Mouse (Mus musculus) embryonic facial prominence, embryonic 15.5 days (tissue): ENCODE data around the gene Cdkl1. TPM values are rescaled to one million over a fixed set of nuclear protein-coding genes. Genes with fewer than 3 reads are reported as not detected.

Source experiments
- ATAC-seq: fragments of 200-750 bp; cut with Nextera tagmentation; 2 replicates; pipeline ENCODE4 v1.8.0; 2017; ENCODE audit warnings: low read depth, moderate TSS enrichment; ENCODE audit not compliant: insufficient number of reproducible peaks, low FRiP score, low TSS enrichment
- H3K27ac ChIP-seq: fragments of 300-500 bp; sonication (generic); replicated peaks from 2 replicates; pipeline ENCODE4 v1.5.1; 2015; ENCODE audit warnings: mild to moderate bottlenecking, inconsistent platforms
- H3K27me3 ChIP-seq: fragments of 300-500 bp; sonication (generic); 2 replicates; pipeline ENCODE4 v1.6.1; 2015; ENCODE audit warnings: inconsistent platforms
- H3K36me3 ChIP-seq: fragments of 300-500 bp; sonication (generic); 2 replicates; pipeline ENCODE4 v1.6.1; 2015; ENCODE audit warnings: mild to moderate bottlenecking, inconsistent platforms
- H3K4me1 ChIP-seq: fragments of 300-500 bp; sonication (generic); 2 replicates; pipeline ENCODE4 v1.6.1; 2015; ENCODE audit warnings: inconsistent platforms
- H3K4me2 ChIP-seq: fragments of 300-500 bp; sonication (generic); replicated peaks from 2 replicates; pipeline ENCODE4 v1.6.1; 2015; ENCODE audit warnings: mild to moderate bottlenecking, inconsistent platforms
- H3K4me3 ChIP-seq: fragments of 300-500 bp; sonication (generic); replicated peaks from 2 replicates; pipeline ENCODE4 v1.5.1; 2015; ENCODE audit warnings: mild to moderate bottlenecking, inconsistent platforms
- H3K9ac ChIP-seq: fragments of 300-500 bp; sonication (generic); 2 replicates; pipeline ENCODE4 v1.6.1; 2015; ENCODE audit warnings: inconsistent platforms
- H3K9me3 ChIP-seq: fragments of 300-500 bp; sonication (generic); replicated peaks from 2 replicates; pipeline ENCODE4 v1.6.1; 2016; ENCODE audit warnings: inconsistent platforms
- WGBS: fragments of 180-500 bp; shearing (Covaris S2); methylation state at CpG from one replicate; pipeline ENCODE4 v1.1.7; 2015; 5-methylcytosine and 5-hydroxymethylcytosine counted together
- polyA plus RNA-seq: library from polyadenylated mRNA; unstranded; fragments of >200 nt; fragmentation: Nextera tagmentation; extraction: Ambion mirVana; gene quantifications from 2 replicates; pipeline ENCODE4 v1.2.1, GENCODE M21; 2015

Gene Cdkl1
- polyA plus RNA-seq, 1 experiment from 2014 or later = 3.2 TPM

DNA sequence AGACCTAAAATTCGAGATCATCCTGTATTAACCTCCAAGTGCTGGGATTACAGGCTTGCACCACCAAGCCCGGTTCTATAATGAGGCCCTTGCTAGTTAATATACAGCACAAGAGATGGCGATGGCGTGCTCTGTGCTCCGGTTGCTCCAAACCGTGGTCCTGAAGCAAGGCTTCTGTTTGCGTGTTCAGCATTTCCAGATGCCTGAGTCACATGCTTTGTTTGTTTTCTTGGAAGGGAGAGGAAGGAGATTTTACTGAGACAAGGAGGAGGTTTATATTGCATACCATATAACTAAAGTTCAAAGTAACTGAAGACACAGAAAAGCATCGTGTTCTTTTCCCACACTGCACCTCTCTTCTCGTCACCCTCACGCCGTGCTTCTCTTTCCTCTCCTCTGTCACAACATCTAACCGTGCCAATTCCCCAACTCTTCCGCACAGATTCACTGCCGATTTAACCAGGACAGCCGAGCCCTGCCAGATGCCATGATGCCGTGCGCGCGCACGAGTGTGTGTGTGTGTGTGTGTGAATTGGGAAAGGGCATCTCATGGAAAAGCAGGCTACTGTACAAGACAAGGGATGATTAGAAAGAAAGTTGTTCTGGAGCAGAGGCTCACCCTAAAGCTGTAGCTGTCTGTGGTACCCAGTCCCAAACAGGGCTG, 30.2 kb downstream of the Cdkl1 start:
- peaks cover 32% of the 10 kb centered on the region for H3K4me1 ChIP-seq
- H3K4me3 ChIP-seq = no peak overlapping the region
- no peak overlapping the region for H3K9ac ChIP-seq
- no peak overlapping the region for H3K4me2 ChIP-seq
- 63% methylated on average over 20 of the region's 20 CpGs for WGBS
- no peaks in the 10 kb centered on the region for H3K9me3 ChIP-seq
- H3K27me3 ChIP-seq = no peaks in the 10 kb centered on the region
- no peak for ATAC-seq
- H3K36me3 ChIP-seq = no peaks in the 10 kb centered on the region
- H3K27ac ChIP-seq = peak overlapping the region; percentile 28; the same call in 1 of the 2 replicates

GRCm38 (mm10) chr12:69760014-69760413, 31.1 kb downstream of the Cdkl1 start:
- Histone ChIP-seq H3K9ac (no peak overlapping the region), H3K4me2 (no peak overlapping the region), H3K9me3 (no peaks in the 10 kb centered on the region), H3K4me1 (peaks cover 32% of the 10 kb centered on the region), H3K4me3 (no peak overlapping the region), H3K27me3 (no peaks in the 10 kb centered on the region), H3K27ac (peak overlapping the region; percentile 48), H3K36me3 (no peaks in the 10 kb centered on the region)
- no peak for ATAC-seq
- WGBS = 40% methylated on average over 6 of the region's 6 CpGs

DNA sequence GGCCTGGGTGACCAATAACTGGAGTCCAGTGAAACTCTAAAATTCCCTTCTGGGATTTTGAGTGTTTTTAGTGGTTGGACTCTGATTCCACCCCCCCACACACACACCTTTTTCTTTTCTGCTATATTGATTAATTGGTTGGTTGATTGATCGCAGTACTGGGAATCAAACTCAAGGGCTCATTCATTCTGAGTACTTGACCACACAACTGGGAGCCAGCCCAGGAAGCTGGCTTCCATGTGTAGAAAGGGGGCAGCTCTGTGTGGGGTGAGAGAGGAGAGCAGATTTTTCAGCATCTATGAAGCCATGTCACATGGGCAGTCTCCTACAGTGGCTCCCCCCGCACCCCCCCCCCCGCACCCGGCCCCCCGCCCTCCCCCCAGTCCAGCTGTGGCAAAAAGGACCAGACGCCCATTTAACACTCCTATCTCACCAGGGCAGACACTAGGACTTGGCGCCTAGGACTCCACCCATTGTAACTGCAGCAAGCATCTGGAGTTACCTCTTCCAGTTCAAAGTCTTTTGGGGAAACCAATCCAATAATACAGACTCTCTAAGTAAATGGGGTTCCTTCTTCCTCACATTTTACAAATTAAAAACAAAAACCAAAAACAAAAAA, 31.7 kb downstream of the Cdkl1 start:
- Histone ChIP-seq H3K27ac (peak overlapping the region; percentile 60), H3K9me3 (no peaks in the 10 kb centered on the region), H3K4me1 (peaks cover 32% of the 10 kb centered on the region), H3K4me2 (peak overlapping the region; percentile 49), H3K36me3 (no peaks in the 10 kb centered on the region), H3K9ac (no peak overlapping the region), H3K4me3 (no peak overlapping the region), H3K27me3 (no peaks in the 10 kb centered on the region)
- whole genome bisulfite sequencing = 31% methylated on average over 7 of the region's 7 CpGs
- no peak for ATAC-seq

DNA sequence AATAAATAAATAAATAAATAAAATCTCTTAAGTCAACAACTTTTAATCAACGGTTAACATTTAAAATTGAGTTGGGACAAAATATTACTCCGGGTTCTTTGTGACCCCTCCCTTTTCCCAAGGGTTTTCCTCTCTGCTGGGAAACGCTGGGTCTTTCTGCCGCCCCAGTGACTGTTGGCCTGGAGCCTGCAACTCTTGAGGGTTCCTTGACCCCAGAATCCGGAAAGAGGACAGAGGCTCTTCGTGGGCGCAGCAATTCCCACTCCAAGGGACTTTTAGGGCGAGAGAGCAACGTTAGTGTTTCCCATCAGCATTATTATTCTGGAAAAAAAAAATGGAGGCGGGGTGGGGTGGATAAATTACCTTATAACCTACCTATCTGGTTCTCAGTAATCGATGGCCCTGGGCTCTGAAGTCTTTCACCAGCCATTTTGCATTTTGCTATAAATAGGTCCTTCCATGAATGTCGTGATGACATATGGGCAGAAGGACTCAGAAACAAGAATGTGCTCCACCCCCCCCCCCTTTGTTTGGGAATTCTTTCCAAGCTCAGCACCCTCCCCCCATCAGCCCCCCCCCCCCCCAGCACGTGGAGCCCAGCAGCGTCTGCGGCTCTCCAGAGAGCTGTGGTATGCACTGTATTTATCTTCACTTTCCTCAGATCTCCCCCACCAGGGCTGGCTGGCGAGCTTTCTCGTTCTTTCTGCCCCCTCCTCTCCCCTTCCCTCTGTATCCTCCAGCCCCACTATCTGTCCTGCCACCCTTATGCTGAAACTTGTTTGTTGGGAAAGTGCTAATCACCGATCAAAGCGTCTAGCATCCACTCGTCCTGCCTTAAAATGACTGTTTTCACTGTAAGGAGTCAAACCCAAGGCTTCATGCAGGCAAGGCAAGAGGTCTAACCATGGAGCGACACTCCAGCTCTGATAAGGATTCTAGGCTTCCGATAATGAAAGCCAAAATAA, 32.6 kb downstream of the Cdkl1 start:
- Histone ChIP-seq H3K27ac (peak overlapping the region; percentile 60), H3K36me3 (no peaks in the 10 kb centered on the region), H3K4me3 (peak overlapping the region; percentile 21), H3K4me2 (peak overlapping the region; percentile 49), H3K4me1 (peaks cover 32% of the 10 kb centered on the region), H3K27me3 (no peaks in the 10 kb centered on the region), H3K9me3 (no peaks in the 10 kb centered on the region), H3K9ac (no peak overlapping the region)
- WGBS = 7% methylated on average over 22 of the region's 22 CpGs
- ATAC-seq = peak; percentile 66; the same call in 1 of the 2 replicates

GRCm38 (mm10) chr12:69757418-69758141, 33.5 kb downstream of the Cdkl1 start:
- H3K9ac ChIP-seq = no peak overlapping the region
- WGBS = 17% methylated on average over 22 of the region's 22 CpGs

DNA sequence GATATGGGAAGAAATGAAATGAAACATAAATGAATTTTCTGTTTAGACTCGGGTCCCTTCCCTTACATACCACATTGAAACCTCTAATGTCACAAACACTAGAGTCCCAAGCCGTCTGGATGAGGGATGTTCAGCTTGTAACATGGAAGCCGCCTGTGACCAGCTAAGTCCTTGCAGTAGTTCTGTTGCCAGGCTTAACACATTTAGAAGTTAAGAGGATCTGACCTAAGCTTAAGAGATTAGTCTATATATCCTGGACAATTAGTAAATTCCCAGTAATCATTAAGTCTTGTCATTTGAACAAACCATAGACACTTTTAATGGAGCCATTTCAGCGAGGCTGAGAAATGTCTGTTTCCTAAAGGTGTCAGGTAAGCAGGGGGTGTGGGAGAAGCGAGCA, 35.1 kb downstream of the Cdkl1 start:
- whole genome bisulfite sequencing = 66% methylated on average over 5 of the region's 5 CpGs
- H3K9ac ChIP-seq = no peak overlapping the region

More at GRCm38 (mm10) chr12:69757418-69758141, 33.5 kb downstream of the Cdkl1 start:
- ATAC-seq = peak; percentile 82
- Histone ChIP-seq H3K4me3 (peak overlapping the region; percentile 21; the same call in 1 of the 2 replicates), H3K27ac (peak overlapping the region; percentile 13; the same call in 1 of the 2 replicates), H3K9me3 (no peaks in the 10 kb centered on the region), H3K4me2 (peak overlapping the region; percentile 49), H3K27me3 (no peaks in the 10 kb centered on the region), H3K36me3 (no peaks in the 10 kb centered on the region), H3K4me1 (peaks cover 32% of the 10 kb centered on the region)

DNA sequence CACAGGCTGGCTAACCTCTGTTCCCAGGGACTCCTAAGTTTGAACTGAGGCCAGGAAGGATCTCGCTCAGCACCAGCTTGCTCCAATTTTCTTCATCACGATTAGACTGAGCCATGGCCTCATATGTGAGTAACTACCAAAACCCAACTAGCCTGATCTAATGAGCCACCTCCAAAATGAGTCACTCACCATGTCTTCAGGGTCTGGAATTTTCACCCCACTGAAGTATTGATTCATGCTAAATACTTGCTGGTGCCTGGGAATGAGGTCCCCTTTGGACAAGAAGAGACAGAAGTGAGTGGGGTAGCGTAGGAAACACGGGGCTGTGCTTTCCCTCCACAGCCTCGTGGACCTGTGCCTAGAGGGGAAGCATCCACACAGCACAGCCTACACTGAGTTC, 37.1 kb downstream of the Cdkl1 start:
- Histone ChIP-seq H3K9me3 (no peaks in the 10 kb centered on the region), H3K4me1 (peaks cover 30% of the 10 kb centered on the region), H3K27ac (no peak overlapping the region), H3K4me2 (no peak overlapping the region), H3K27me3 (no peaks in the 10 kb centered on the region), H3K4me3 (no peak overlapping the region), H3K9ac (no peak overlapping the region), H3K36me3 (no peaks in the 10 kb centered on the region)
- WGBS = 57% methylated on average over 5 of the region's 5 CpGs
- no peak for ATAC-seq

More for the DNA sequence above, 35.1 kb downstream of the Cdkl1 start:
- Histone ChIP-seq H3K36me3 (no peaks in the 10 kb centered on the region), H3K27me3 (no peaks in the 10 kb centered on the region), H3K27ac (no peak overlapping the region), H3K9me3 (no peaks in the 10 kb centered on the region), H3K4me1 (peaks cover 40% of the 10 kb centered on the region), H3K4me3 (no peak overlapping the region), H3K4me2 (no peak overlapping the region)
- no peak for ATAC-seq

- H3K9me3 ChIP-seq = no peaks in the 10 kb centered on the region
- no peaks in the 10 kb centered on the region for H3K27me3 ChIP-seq
- no peak overlapping the region for H3K9ac ChIP-seq
- no peak overlapping the region for H3K4me2 ChIP-seq
- peaks cover 17% of the 10 kb centered on the region for H3K4me1 ChIP-seq
- H3K27ac ChIP-seq = no peak overlapping the region
- H3K4me3 ChIP-seq = no peak overlapping the region
- 0 out of 2 replicates have a peak, but pooled peaks have one; percentile 69 for ATAC-seq
- 22% methylated on average over 10 of the region's 10 CpGs for WGBS
- H3K36me3 ChIP-seq = no peaks in the 10 kb centered on the region
Measured at GRCm38 (mm10) chr12:69751864-69752341, 39.2 kb downstream of the Cdkl1 start.

DNA sequence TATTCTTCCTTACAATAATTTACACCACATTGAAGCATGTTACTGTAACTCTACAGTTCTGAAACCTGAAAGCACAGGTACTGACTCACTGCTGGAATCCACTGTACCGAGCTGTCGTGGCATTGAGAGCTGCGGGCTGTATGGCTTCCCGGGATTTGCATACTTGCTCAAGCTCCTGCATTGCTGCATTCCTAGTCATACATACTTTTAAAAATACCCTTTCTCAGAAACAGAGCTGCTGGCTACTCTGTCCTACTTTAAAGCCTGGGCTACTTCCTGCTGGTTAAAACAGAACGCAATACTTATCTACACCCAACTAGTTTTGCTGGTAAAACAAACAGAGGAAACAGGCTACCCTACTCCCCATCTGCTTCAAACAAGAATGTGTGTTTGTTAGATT, 46.9 kb downstream of the Cdkl1 start:
- H3K9me3 ChIP-seq = no peaks in the 10 kb centered on the region
- H3K36me3 ChIP-seq = no peaks in the 10 kb centered on the region
- H3K9ac ChIP-seq = no peak overlapping the region
- H3K27ac ChIP-seq = no peak overlapping the region
- H3K4me3 ChIP-seq = no peak overlapping the region
- no peaks in the 10 kb centered on the region for H3K4me1 ChIP-seq
- 70% methylated on average over 5 of the region's 5 CpGs for WGBS
- no peaks in the 10 kb centered on the region for H3K27me3 ChIP-seq
- no peak for ATAC-seq
- no peak overlapping the region for H3K4me2 ChIP-seq

GRCm38 (mm10) chr12:69741965-69742364, 49.1 kb downstream of the Cdkl1 start:
- Histone ChIP-seq H3K4me3 (no peak overlapping the region), H3K4me1 (no peaks in the 10 kb centered on the region), H3K9ac (no peak overlapping the region), H3K27me3 (no peaks in the 10 kb centered on the region), H3K9me3 (no peaks in the 10 kb centered on the region), H3K27ac (no peak overlapping the region), H3K4me2 (no peak overlapping the region), H3K36me3 (no peaks in the 10 kb centered on the region)
- WGBS = 56% methylated on average over 5 of the region's 5 CpGs
- ATAC-seq = no peak
